Mouse (Mus musculus): ENCODE data around the gene Cacna1b. TPM values are rescaled to one million over a fixed set of nuclear protein-coding genes. Genes with fewer than 3 reads are reported as not detected.

The Cacna1b gene
- not detected for polyA plus RNA-seq (2017; shearing (Covaris generic))

GRCm38 (mm10) chr2:24763115-24763557 lies at the start of gene Cacna1b:
Cacna1b (minus strand) TSS chr2:24763152.

Other genes starting within 250 kb of the Cacna1b start
- gene Ehmt1, start 156.5 kb upstream of the Cacna1b start, polyA plus RNA-seq (2017; shearing (Covaris generic)) = 55.3 TPM
- gene Arrdc1, start 172.1 kb upstream of the Cacna1b start, polyA plus RNA-seq (2017; shearing (Covaris generic)) = 282 TPM
- gene Zmynd19, start 186.6 kb upstream of the Cacna1b start, polyA plus RNA-seq (2017; shearing (Covaris generic)) = 0.81 TPM
- gene Dph7, start 199.2 kb upstream of the Cacna1b start, polyA plus RNA-seq (2017; shearing (Covaris generic)) = 37.0 TPM
- 118 TPM for gene Mrpl41, start 211.9 kb upstream of the Cacna1b start, polyA plus RNA-seq (2017; shearing (Covaris generic))
- 110 TPM for gene Pnpla7, start 212.9 kb upstream of the Cacna1b start, polyA plus RNA-seq (2017; shearing (Covaris generic))